Mouse (Mus musculus) hindbrain, embryonic 16.5 days (tissue): ENCODE data around the gene Trp53. TPM values are rescaled to one million over a fixed set of nuclear protein-coding genes. Genes with fewer than 3 reads are reported as not detected.

Source experiments
- ATAC-seq: fragments of 200-750 bp; cut with Nextera tagmentation; 2 replicates; pipeline ENCODE4 v1.8.0; 2017; ENCODE audit warnings: moderate TSS enrichment, moderate library complexity
- H3K27ac ChIP-seq: fragments of 300-500 bp; sonication (generic); 2 replicates; pipeline ENCODE4 v1.5.1; 2014; ENCODE audit warnings: low read depth, mild to moderate bottlenecking, control low read depth, low read length, moderate library complexity
- H3K27me3 ChIP-seq: fragments of 300-500 bp; sonication (generic); replicated peaks from 2 replicates; pipeline ENCODE4 v1.6.1; 2014; ENCODE audit warnings: low read length; ENCODE audit not compliant: control insufficient read depth, insufficient read depth
- H3K36me3 ChIP-seq: fragments of 300-500 bp; sonication (generic); 2 replicates; pipeline ENCODE4 v1.6.1; 2014; ENCODE audit warnings: mild to moderate bottlenecking, low read length, moderate library complexity, mixed read lengths; ENCODE audit not compliant: control insufficient read depth, insufficient read depth
- H3K4me1 ChIP-seq: fragments of 300-500 bp; sonication (generic); 2 replicates; pipeline ENCODE4 v1.6.1; 2014; ENCODE audit warnings: low read depth, low read length; ENCODE audit not compliant: control insufficient read depth, insufficient read depth
- H3K4me2 ChIP-seq: fragments of 300-500 bp; sonication (generic); 2 replicates; pipeline ENCODE4 v1.6.1; 2014; ENCODE audit warnings: mild to moderate bottlenecking, low read length, control low read depth, moderate library complexity
- H3K4me3 ChIP-seq: fragments of 300-500 bp; sonication (generic); 2 replicates; pipeline ENCODE4 v1.5.1; 2014; ENCODE audit warnings: mild to moderate bottlenecking, low read length, control low read depth, moderate library complexity
- H3K9ac ChIP-seq: fragments of 300-500 bp; sonication (generic); 2 replicates; pipeline ENCODE4 v1.6.1; 2014; ENCODE audit warnings: low read depth, mild to moderate bottlenecking, control low read depth, low read length, moderate library complexity
- H3K9me3 ChIP-seq: fragments of 300-500 bp; sonication (generic); 2 replicates; pipeline ENCODE4 v1.6.1; 2014; ENCODE audit warnings: mild to moderate bottlenecking, low read length, moderate library complexity; ENCODE audit not compliant: control insufficient read depth
- WGBS: fragments of 180-500 bp; shearing (Covaris S2); extraction: QIAGEN DNeasy Blood & Tissue Kit; methylation state at CpG from one replicate; pipeline ENCODE4 v1.1.7; 2014; 5-methylcytosine and 5-hydroxymethylcytosine counted together
- polyA plus RNA-seq: library from polyadenylated mRNA; unstranded; fragments of >200 nt; fragmentation: Nextera tagmentation; extraction: Ambion mirVana; gene quantifications from 2 replicates; pipeline ENCODE4 v1.2.1, GENCODE M21; 2015

The Trp53 gene
- polyA plus RNA-seq, 1 experiment from 2014 or later, result 47.9 TPM

DNA sequence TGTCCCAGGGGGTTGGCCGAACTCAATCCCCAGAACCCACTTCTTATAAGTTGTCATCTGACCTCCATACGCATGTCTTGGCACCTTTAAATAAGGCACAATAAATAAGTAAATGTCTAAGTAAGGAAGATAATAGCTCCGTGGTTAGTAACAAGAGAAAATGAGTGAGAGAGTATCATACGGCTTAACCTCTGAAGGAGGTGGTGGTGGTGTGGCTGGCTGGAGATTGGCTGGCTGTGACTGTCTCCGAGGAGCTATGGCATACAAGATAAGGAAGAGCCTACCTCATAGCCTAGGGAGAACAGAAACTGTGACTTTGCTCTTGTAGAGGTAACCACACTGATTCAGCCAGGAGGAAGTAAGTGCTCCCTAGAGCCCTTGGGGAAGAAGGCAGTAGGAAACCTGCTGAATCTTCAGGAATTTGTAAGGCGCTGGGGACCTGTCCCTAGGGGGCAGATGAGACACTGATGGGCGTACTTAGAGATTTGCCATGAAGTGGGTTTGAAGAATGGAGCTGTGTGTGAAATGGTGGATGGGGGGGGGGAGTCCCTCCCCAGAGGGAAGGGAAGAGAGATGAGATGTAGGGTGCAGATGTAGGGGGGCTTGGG lies 5.7 kb downstream of the Trp53 start:
- 84% methylated on average over 7 of the region's 7 CpGs for WGBS
- no peak for ATAC-seq
- H3K9ac ChIP-seq, result no peak overlapping the region
- H3K4me1 ChIP-seq, result peaks cover 5% of the 10 kb centered on the region
- H3K9me3 ChIP-seq, result no peaks in the 10 kb centered on the region
- H3K36me3 ChIP-seq, result peaks cover 18% of the 10 kb centered on the region
- no peak overlapping the region for H3K27ac ChIP-seq
- H3K27me3 ChIP-seq, result no peaks in the 10 kb centered on the region
- no peak overlapping the region for H3K4me3 ChIP-seq
- H3K4me2 ChIP-seq, result no peak overlapping the region

DNA sequence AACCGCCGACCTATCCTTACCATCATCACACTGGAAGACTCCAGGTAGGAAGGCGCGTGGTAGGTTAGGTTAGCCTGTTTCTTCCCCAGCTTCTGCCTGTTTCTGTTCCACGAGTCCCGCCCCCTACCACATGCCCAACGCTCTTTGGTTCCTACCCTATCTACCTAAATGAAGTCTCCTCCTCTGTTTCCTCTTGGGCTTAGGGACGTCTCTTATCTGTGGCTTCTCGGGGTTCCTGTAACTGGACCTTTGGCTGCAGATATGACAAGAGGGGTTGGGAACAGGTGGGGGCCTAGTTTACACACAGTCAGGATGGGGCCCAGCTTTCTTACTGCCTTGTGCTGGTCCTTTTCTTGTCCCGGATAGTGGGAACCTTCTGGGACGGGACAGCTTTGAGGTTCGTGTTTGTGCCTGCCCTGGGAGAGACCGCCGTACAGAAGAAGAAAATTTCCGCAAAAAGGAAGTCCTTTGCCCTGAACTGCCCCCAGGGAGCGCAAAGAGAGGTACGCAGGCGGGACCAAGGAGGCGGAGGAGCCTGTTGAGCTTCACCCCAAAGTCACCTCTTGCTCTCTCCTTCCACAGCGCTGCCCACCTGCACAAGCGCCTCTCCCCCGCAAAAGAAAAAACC lies 9.2 kb downstream of the Trp53 start:
- Histone ChIP-seq H3K4me3 (no peak overlapping the region), H3K27ac (no peak overlapping the region), H3K36me3 (peaks cover 24% of the 10 kb centered on the region), H3K9me3 (no peaks in the 10 kb centered on the region), H3K4me2 (no peak overlapping the region), H3K9ac (no peak overlapping the region), H3K27me3 (no peaks in the 10 kb centered on the region), H3K4me1 (no peaks in the 10 kb centered on the region)
- WGBS, result 94% methylated on average over 22 of the region's 22 CpGs
- no peak for ATAC-seq

DNA sequence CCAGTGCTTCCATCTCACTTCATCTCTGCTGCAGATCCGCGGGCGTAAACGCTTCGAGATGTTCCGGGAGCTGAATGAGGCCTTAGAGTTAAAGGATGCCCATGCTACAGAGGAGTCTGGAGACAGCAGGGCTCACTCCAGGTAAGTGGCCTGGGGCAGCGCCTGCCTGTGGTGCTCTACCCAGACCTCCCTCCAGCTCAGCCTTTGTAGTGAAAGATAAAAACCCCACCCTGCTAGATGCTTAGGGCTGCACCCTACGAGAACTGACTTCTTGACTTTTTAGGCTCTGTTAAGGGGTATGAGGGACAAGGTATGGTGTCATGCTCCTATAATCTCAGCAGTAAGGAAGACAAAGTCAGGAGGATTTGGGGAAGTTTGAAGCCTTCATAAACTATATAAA lies 10.5 kb downstream of the Trp53 start:
- Histone ChIP-seq H3K9ac (no peak overlapping the region), H3K9me3 (no peaks in the 10 kb centered on the region), H3K4me1 (no peaks in the 10 kb centered on the region), H3K4me2 (no peak overlapping the region), H3K4me3 (no peak overlapping the region), H3K27me3 (no peaks in the 10 kb centered on the region), H3K36me3 (peaks cover 24% of the 10 kb centered on the region), H3K27ac (no peak overlapping the region)
- WGBS, result 94% methylated on average over 8 of the region's 8 CpGs
- ATAC-seq, result no peak

DNA sequence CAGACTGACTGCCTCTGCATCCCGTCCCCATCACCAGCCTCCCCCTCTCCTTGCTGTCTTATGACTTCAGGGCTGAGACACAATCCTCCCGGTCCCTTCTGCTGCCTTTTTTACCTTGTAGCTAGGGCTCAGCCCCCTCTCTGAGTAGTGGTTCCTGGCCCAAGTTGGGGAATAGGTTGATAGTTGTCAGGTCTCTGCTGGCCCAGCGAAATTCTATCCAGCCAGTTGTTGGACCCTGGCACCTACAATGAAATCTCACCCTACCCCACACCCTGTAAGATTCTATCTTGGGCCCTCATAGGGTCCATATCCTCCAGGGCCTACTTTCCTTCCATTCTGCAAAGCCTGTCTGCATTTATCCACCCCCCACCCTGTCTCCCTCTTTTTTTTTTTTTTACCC lies 11.3 kb downstream of the Trp53 start:
- H3K9ac ChIP-seq, result no peak overlapping the region
- H3K36me3 ChIP-seq, result peaks cover 24% of the 10 kb centered on the region
- no peaks in the 10 kb centered on the region for H3K27me3 ChIP-seq
- no peak overlapping the region for H3K4me3 ChIP-seq
- H3K27ac ChIP-seq, result no peak overlapping the region
- H3K4me1 ChIP-seq, result no peaks in the 10 kb centered on the region
- ATAC-seq, result no peak
- WGBS, result 84% methylated on average over 3 of the region's 3 CpGs
- no peak overlapping the region for H3K4me2 ChIP-seq
- H3K9me3 ChIP-seq, result no peaks in the 10 kb centered on the region

DNA sequence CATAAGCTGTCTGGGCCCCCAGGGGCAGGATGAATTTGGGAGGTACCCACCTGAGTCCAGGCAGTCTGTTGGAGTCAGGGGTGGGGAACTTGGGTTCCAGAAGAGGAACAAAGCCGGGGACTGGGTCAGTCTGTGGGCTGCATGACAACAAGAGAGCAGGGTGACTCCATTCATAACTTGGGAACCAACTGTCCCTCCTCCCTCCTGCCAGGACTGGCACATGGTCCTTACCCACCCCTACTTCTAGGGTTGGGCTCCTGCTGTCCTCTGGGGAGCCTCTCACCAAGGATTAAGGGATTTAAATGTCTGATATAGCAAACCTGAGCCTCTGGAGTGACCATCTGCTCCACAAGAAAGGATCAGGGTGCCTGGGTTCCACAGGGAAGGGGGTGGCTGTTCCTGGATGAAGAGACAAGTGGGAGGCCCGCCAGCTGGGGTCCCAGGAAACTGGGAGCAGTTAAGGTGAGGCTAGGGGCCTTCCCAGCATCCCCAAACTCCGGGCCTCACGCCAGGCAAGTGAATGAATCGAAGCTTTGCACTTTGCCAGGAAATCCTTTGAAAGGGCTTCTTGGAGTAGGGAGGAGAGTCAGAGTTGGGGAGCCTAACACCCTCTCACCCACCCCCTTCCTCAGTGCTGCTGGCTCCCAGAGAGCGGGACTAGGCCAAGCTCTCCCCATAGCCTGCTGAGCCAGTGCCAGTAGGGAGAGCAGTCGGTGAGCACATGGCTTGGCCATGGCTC lies 11.9 kb downstream of the Trp53 start:
- ATAC-seq, result peak; percentile 94
- peak overlapping the region; percentile 63 for H3K27ac ChIP-seq
- H3K36me3 ChIP-seq, result peaks cover 24% of the 10 kb centered on the region
- H3K4me3 ChIP-seq, result no peak overlapping the region
- no peaks in the 10 kb centered on the region for H3K4me1 ChIP-seq
- no peaks in the 10 kb centered on the region for H3K27me3 ChIP-seq
- no peaks in the 10 kb centered on the region for H3K9me3 ChIP-seq
- no peak overlapping the region for H3K9ac ChIP-seq
- 66% methylated on average over 7 of the region's 7 CpGs for WGBS
- no peak overlapping the region for H3K4me2 ChIP-seq

DNA sequence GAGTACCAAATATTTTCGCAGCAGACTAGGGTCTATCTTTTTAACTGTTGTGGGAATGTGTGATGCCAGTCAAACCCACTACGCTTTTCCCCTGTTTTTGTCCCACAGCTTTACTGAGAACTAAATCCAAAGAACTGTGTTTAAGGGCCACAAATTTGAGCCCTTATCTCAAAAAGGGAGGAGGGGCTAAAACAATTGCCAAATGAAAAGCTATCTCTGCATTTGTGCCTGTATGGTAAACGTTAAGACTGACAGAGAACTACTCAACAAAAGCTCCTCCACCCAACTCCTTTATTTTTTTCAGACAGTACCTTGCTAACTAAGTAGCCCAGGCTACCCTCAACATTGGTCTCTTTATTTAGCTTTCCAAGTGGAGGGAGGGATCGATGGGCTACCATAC lies 12.6 kb downstream of the Trp53 start:
- no peak overlapping the region for H3K4me3 ChIP-seq
- no peaks in the 10 kb centered on the region for H3K9me3 ChIP-seq
- WGBS, result 92% methylated on average over 4 of the region's 4 CpGs
- H3K27me3 ChIP-seq, result no peaks in the 10 kb centered on the region
- no peaks in the 10 kb centered on the region for H3K4me1 ChIP-seq
- no peak overlapping the region for H3K4me2 ChIP-seq
- no peak for ATAC-seq
- H3K9ac ChIP-seq, result no peak overlapping the region
- H3K36me3 ChIP-seq, result peaks cover 24% of the 10 kb centered on the region
- H3K27ac ChIP-seq, result peak overlapping the region; percentile 5; the same call in 1 of the 2 replicates

DNA sequence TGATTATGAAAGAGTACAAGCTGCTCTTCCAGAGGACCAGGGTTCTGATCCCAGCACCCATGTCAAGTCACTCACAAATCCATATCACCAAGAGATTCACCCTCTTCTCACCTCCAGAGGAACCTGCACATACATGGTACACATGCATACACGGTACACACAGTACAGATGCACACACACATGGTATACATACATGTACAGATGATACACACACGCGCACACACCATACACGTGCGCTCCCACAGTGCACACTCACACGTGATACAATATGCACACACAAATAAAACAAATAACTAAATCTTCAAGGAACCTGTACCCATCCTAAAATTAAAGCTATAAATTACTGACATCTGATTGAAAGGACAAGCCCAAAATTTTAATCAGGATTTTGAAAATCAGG lies 14.7 kb downstream of the Trp53 start:
- H3K4me1 ChIP-seq, result no peaks in the 10 kb centered on the region
- H3K4me2 ChIP-seq, result no peak overlapping the region
- 94% methylated on average over 6 of the region's 6 CpGs for WGBS
- H3K9me3 ChIP-seq, result no peaks in the 10 kb centered on the region
- H3K27ac ChIP-seq, result no peak overlapping the region
- H3K27me3 ChIP-seq, result no peaks in the 10 kb centered on the region
- peaks cover 7% of the 10 kb centered on the region for H3K36me3 ChIP-seq
- H3K9ac ChIP-seq, result no peak overlapping the region
- ATAC-seq, result no peak
- no peak overlapping the region for H3K4me3 ChIP-seq

DNA sequence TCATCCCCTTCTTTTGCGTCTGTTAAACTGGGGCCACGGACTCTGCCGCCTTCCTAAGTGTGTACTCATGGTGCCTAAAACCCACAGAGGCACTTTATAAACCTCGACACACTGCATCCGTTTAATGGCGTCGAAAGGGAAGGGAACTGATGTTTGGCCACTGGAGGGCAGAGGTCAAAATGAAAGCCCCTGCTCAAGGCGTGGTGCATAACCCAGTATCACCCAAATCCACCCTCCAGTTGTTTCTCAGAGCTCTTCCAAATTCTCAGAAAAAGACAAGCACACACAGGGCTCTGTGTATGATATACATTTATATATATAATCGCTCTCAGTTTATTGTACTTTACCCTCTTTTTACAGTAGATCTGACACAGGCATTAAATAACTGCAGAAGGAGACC lies 19.3 kb downstream of the Trp53 start:
- H3K27me3 ChIP-seq, result no peaks in the 10 kb centered on the region
- H3K4me1 ChIP-seq, result peaks cover 19% of the 10 kb centered on the region; the same call in 1 of the 2 replicates
- no peak overlapping the region for H3K27ac ChIP-seq
- H3K36me3 ChIP-seq, result peaks cover 10% of the 10 kb centered on the region; the same call in 1 of the 2 replicates
- ATAC-seq, result no peak
- H3K4me2 ChIP-seq, result no peak overlapping the region; the same call in 1 of the 2 replicates
- H3K4me3 ChIP-seq, result no peak overlapping the region
- H3K9me3 ChIP-seq, result no peaks in the 10 kb centered on the region
- WGBS, result 11% methylated on average over 9 of the region's 9 CpGs
- no peak overlapping the region for H3K9ac ChIP-seq

DNA sequence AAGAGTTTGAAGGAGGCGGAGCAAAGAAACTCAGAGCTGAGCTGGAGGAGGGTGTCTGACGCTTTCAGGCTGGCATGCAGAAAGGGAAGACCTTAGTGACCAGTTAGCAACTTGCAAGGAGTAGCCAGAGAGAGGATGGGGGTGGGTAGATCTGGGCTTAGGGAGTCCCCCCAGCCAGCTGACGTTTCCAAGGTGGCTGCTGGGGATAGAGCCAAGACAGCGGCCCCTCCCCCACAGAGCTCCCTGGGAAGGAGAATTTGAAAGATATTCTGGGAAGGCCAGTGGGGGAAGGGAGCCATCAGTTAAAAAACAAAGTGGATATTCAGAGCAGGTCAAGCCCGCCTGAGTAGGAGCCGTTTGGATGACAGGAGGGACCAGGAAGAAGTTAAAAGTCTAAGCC lies 19.9 kb downstream of the Trp53 start:
- WGBS, result 9% methylated on average over 6 of the region's 6 CpGs
- Histone ChIP-seq H3K27me3 (no peaks in the 10 kb centered on the region), H3K4me2 (peak overlapping the region; percentile 16; the same call in 1 of the 2 replicates), H3K4me3 (no peak overlapping the region), H3K36me3 (peaks cover 10% of the 10 kb centered on the region; the same call in 1 of the 2 replicates), H3K9ac (0 out of 2 replicates have a peak overlapping the region, but pooled peaks have one; percentile 6), H3K4me1 (peaks cover 19% of the 10 kb centered on the region; the same call in 1 of the 2 replicates), H3K27ac (no peak overlapping the region), H3K9me3 (no peaks in the 10 kb centered on the region)
- ATAC-seq, result peak; percentile 76
